Mouse (Mus musculus) myocyte (in vitro differentiated cells): ENCODE measurements at regions not wholly inside any gene's neighbourhood (a gene's known extent, or its start where the extent isn't known, plus 50 kb on each side); places are given as distances from the start of the nearest gene placed in this dataset.

Experiments
- H3K27me3 ChIP-seq: one replicate; pipeline ENCODE4 v1.6.1; 2011; ENCODE audit not compliant: control insufficient read depth, insufficient read depth, insufficient read length
- H3K36me3 ChIP-seq: one replicate; pipeline ENCODE4 v1.6.1; 2011; ENCODE audit not compliant: control insufficient read depth, insufficient read depth
- H3K4me2 ChIP-seq: one replicate; pipeline ENCODE4 v1.6.1; 2011; ENCODE audit warnings: low read depth, control low read depth
- H3K4me3 ChIP-seq: one replicate; pipeline ENCODE4 v1.5.1; 2011; ENCODE audit warnings: mild to moderate bottlenecking, control low read depth, moderate library complexity
- H3K79me2 ChIP-seq: one replicate; pipeline ENCODE4 v1.6.1; 2011; ENCODE audit not compliant: control insufficient read depth, insufficient read depth
- H3ac ChIP-seq: one replicate; pipeline ENCODE4 v1.6.1; 2011; ENCODE audit not compliant: control insufficient read depth, insufficient read length
- CEBPB ChIP-seq: IDR thresholded peaks from 2 replicates; pipeline ENCODE4 v1.6.1; 2011; ENCODE audit warnings: mild to moderate bottlenecking, moderate library complexity; ENCODE audit not compliant: poor library complexity, insufficient read depth, severe bottlenecking
- E2F4 ChIP-seq: IDR thresholded peaks from one replicate; pipeline ENCODE4 v1.6.1; 2011; ENCODE audit warnings: mild to moderate bottlenecking, control low read depth, moderate library complexity; ENCODE audit not compliant: insufficient read depth
- MAX ChIP-seq: IDR thresholded peaks from one replicate; pipeline ENCODE4 v1.6.1; 2011; ENCODE audit warnings: low read depth, mild to moderate bottlenecking, control low read depth
- MYOD1 ChIP-seq, 3 experiments: IDR thresholded peaks; one replicate each; pipeline ENCODE4 v1.6.1; 2011; ENCODE audit warnings: control low read depth in 2 of 3, low read depth in 2 of 3, mild to moderate bottlenecking in 2 of 3, moderate library complexity in 1 of 3; ENCODE audit not compliant: insufficient read length in 2 of 3, control insufficient read depth in 1 of 3
- MYOG ChIP-seq, 3 experiments: IDR thresholded peaks; one replicate each; pipeline ENCODE4 v1.6.1; 2011; ENCODE audit warnings: control low read depth in 2 of 3, low read depth in 2 of 3, mild to moderate bottlenecking in 2 of 3; ENCODE audit not compliant: insufficient read length in 2 of 3, control insufficient read depth in 1 of 3, insufficient read depth in 1 of 3
- POLR2A ChIP-seq: IDR thresholded peaks from one replicate; pipeline ENCODE4 v1.6.1; 2011; ENCODE audit warnings: low read depth, mild to moderate bottlenecking, control low read depth, moderate library complexity; ENCODE audit not compliant: insufficient read length
- POLR2AphosphoS2 ChIP-seq: IDR thresholded peaks from one replicate; pipeline ENCODE4 v1.6.1; 2011; ENCODE audit warnings: low read depth, control low read depth; ENCODE audit not compliant: insufficient read length
- REST ChIP-seq: IDR thresholded peaks from one replicate; pipeline ENCODE4 v1.6.1; 2011; ENCODE audit warnings: mild to moderate bottlenecking, control low read depth, moderate library complexity; ENCODE audit not compliant: insufficient read depth, insufficient read length
- SRF ChIP-seq: IDR thresholded peaks from one replicate; pipeline ENCODE4 v1.6.1; 2011; ENCODE audit warnings: low read depth; ENCODE audit not compliant: control insufficient read depth, insufficient read length
- TCF12 ChIP-seq: IDR thresholded peaks from one replicate; pipeline ENCODE4 v1.6.1; 2011; ENCODE audit warnings: mild to moderate bottlenecking, control low read depth; ENCODE audit not compliant: poor library complexity, insufficient read depth, severe bottlenecking
- TCF3 ChIP-seq: IDR thresholded peaks from one replicate; pipeline ENCODE4 v1.6.1; 2011; ENCODE audit warnings: low read depth, control low read depth; ENCODE audit not compliant: insufficient read length
- USF1 ChIP-seq: IDR thresholded peaks from one replicate; pipeline ENCODE4 v1.6.1; 2011; ENCODE audit warnings: low read depth, mild to moderate bottlenecking, control low read depth, moderate library complexity

- TF ChIP-seq REST (no peak), CEBPB (peak; percentile 49; the same call in 1 of the 2 replicates)
- Histone ChIP-seq H3K79me2 (no peaks in the 10 kb centered on the region), H3K4me3 (no peak overlapping the region), H3ac (no peak overlapping the region), H3K27me3 (no peaks in the 10 kb centered on the region), H3K4me2 (no peak overlapping the region), H3K36me3 (no peaks in the 10 kb centered on the region)
These were observed 71.8 kb upstream of the Pabpc6 start for GRCm38 (mm10) chr17:9741321-9741720.

- no peaks in the 10 kb centered on the region for H3K79me2 ChIP-seq
These were observed 59.5 kb upstream of the Pabpc6 start for GRCm38 (mm10) chr17:9729020-9729419.

DNA sequence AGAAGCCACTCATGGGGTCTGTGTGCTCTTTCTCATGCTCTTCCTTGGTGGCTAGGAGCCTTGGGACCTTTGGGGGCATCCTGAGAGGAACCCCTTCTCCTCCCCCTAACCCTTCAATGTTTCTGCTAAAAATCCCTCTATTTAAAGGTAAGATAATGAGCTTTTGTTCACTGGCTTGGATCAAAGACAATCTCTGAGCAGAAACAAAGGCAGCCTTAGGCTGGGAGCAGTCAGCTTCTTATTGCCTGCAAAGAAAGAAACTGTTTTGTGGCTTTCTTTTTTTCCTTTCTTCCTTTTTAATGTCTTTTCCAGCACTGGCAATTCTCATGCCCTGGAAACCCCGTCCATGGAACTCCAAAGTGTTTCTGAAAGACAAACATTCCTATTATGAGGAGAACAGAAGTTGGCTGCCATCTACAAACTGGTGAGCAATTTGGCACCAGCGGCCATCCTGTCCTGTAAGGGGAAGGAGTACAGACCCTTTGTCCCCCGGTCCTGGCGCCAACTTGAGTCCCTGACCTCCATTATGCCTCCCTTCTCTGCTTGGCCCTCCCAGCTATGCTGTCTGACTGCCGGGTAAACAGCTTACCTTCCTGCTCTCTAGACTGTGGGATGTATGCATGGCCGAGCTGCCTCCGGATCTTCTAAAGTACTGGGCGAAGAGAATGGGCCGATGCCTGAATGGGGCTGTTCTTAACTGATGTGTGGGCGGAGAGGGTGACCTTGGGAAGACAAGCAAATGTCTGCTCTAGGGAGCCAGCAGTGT, 56.4 kb upstream of the Pabpc6 start:
- Histone ChIP-seq H3K4me3 (no peak overlapping the region), H3K79me2 (no peaks in the 10 kb centered on the region), H3K27me3 (no peaks in the 10 kb centered on the region), H3ac (no peak overlapping the region), H3K4me2 (no peak overlapping the region), H3K36me3 (no peaks in the 10 kb centered on the region)
- TF ChIP-seq TCF3 (no peak), MYOD1 (IDR thresholded peaks at IDR 0.05; ENCODE audit: control insufficient read depth in 1 of 3, insufficient read length in 2 of 3, low read depth in 2 of 3) (no peak), MAX (no peak), CEBPB (no peak), POLR2AphosphoS2 (no peak), SRF (no peak), POLR2A (no peak), TCF12 (no peak), E2F4 (no peak), USF1 (no peak), REST (no peak), MYOG (IDR thresholded peaks at IDR 0.05; ENCODE audit: control insufficient read depth in 1 of 3, insufficient read depth in 1 of 3, insufficient read length in 2 of 3, low read depth in 2 of 3) (no peak)

More at GRCm38 (mm10) chr17:9729020-9729419, 59.5 kb upstream of the Pabpc6 start:
- no peak overlapping the region for H3K4me3 ChIP-seq
- TF ChIP-seq MYOD1 (IDR thresholded peaks at IDR 0.05; ENCODE audit: control insufficient read depth in 1 of 3, insufficient read length in 2 of 3, low read depth in 2 of 3) (no peak), USF1 (no peak), TCF3 (no peak), POLR2AphosphoS2 (no peak)
- H3K4me2 ChIP-seq: no peak overlapping the region
- H3K27me3 ChIP-seq: no peaks in the 10 kb centered on the region
- H3ac ChIP-seq: no peak overlapping the region
- H3K36me3 ChIP-seq: no peaks in the 10 kb centered on the region

DNA sequence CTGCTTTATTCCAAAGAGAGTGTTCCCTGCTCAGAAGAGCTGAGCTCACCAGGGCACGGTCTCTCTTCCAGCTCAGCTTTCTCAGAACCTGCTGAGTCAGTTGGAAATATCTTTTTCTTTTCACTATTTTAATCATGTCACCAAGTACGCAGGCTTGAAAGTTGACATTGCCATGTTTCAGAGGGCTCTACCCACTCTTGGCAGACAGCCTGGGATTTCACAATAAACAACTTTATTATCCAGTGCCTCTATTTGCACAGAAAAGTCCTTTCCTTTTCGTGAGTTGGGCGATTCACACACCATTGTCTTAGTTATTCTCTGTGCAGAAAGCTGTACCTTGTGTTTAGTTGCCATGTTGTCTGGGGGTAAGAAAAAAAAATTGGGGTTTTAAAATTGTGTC, 54.0 kb upstream of the Pabpc6 start:
- Histone ChIP-seq H3K79me2 (no peaks in the 10 kb centered on the region), H3K4me3 (no peak overlapping the region), H3ac (no peak overlapping the region), H3K27me3 (no peaks in the 10 kb centered on the region), H3K36me3 (no peaks in the 10 kb centered on the region), H3K4me2 (no peak overlapping the region)
- no peak for TF ChIP-seq E2F4
- TF ChIP-seq REST: no peak
- TF ChIP-seq CEBPB: peak; percentile 68; the same call in 1 of the 2 replicates
- TF ChIP-seq MYOD1 (IDR thresholded peaks at IDR 0.05; ENCODE audit: control insufficient read depth in 1 of 3, insufficient read length in 2 of 3, low read depth in 2 of 3): no peak

GRCm38 (mm10) chr17:9722709-9723108, 53.2 kb upstream of the Pabpc6 start:
- Histone ChIP-seq H3K27me3 (no peaks in the 10 kb centered on the region), H3K4me3 (no peak overlapping the region), H3K4me2 (no peak overlapping the region), H3K79me2 (no peaks in the 10 kb centered on the region), H3ac (no peak overlapping the region), H3K36me3 (no peaks in the 10 kb centered on the region)
- TF ChIP-seq USF1 (no peak), TCF12 (no peak)
